Comparison of ENCODE assay signal across 15 mouse cellular contexts in the genomic region with DNA sequence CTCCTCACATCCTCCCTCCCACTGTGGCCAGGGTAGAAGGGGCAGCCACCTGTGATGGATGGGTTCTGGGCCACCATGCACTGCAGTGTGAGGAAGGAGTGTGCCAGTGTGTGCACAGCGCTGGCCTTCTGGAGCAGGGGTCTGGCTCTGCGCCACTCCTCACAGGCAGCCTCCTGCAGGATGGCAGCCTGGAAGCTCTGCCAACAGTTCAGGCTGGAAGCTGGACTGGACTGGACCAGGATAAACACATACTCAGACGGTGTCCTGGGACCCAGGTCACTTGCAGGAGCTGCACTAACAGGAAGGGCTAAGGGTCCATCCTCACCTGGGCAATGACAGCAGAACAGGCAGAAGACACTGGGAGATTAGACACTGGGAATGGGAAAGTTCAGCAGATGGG.
DNase-seq lines count a peak whose midpoint lies in the region; ATAC-seq and TF ChIP-seq lines count a peak whose summit lies in the region.
"Had no signal": no experiment of that assay in that cellular context is flagged by ENCODE, and none has a peak within 500 bp of the region (broad histone marks: within the 10 kb centered on the region; RNA-seq: fewer than 3 reads in every experiment).

No protein-coding gene starts in this region.

- TF ChIP-seq CTCF in midbrain, postnatal 0 days (IDR thresholded peaks at IDR 0.05), result no peak
- no peak for TF ChIP-seq CTCF in cerebellum, adult 2 months (IDR thresholded peaks at IDR 0.05; ENCODE audit: borderline replicate concordance, insufficient read depth, low read depth, low read length)
- TF ChIP-seq CTCF in kidney, adult 2 months (conservative IDR thresholded peaks at IDR 0.05; ENCODE audit: insufficient read depth, insufficient read length, low read depth, low read length), result no peak

- ATAC-seq in hindbrain, embryonic 15.5 days (ENCODE audit: low FRiP score, low read depth), result peak; percentile 38; the same call in 1 of the 2 replicates
- ATAC-seq in hindbrain, embryonic 14.5 days (ENCODE audit: low FRiP score), result no peak
- ATAC-seq in midbrain, postnatal 0 days (ENCODE audit: low FRiP score), result no peak
- ATAC-seq in midbrain, embryonic 15.5 days (replicated peaks), result no peak
- ATAC-seq: liver, postnatal 0 days had no signal

- no peaks in the 10 kb centered on the region for H3K4me1 ChIP-seq in hindbrain, embryonic 15.5 days (replicated peaks)
- no peaks in the 10 kb centered on the region for H3K4me1 ChIP-seq in hindbrain, embryonic 14.5 days (replicated peaks; ENCODE audit: control insufficient read depth, insufficient read depth, low read length)
- H3K4me1 ChIP-seq in midbrain, postnatal 0 days (ENCODE audit: insufficient read depth, low read length), result no peaks in the 10 kb centered on the region
- no peaks in the 10 kb centered on the region for H3K4me1 ChIP-seq in midbrain, embryonic 15.5 days
- H3K4me1 ChIP-seq in cerebellum, adult 2 months (ENCODE audit: control insufficient read depth, insufficient read depth, low read length), result peaks cover 9% of the 10 kb centered on the region
- H3K4me1 ChIP-seq in kidney, adult 2 months (ENCODE audit: control insufficient read depth, insufficient read depth, low read length), result no peaks in the 10 kb centered on the region

- no peak overlapping the region for H3K9ac ChIP-seq in hindbrain, embryonic 15.5 days
- H3K9ac ChIP-seq in hindbrain, embryonic 14.5 days, result no peak overlapping the region
- no peak overlapping the region for H3K9ac ChIP-seq in midbrain, postnatal 0 days (replicated peaks; ENCODE audit: low read length, poor library complexity, severe bottlenecking)
- no peak overlapping the region for H3K9ac ChIP-seq in midbrain, embryonic 15.5 days
- H3K9ac ChIP-seq: heart, embryonic 13.5 days; liver, postnatal 0 days had no signal

- no peak for DNase-seq in hindbrain, embryonic 14.5 days (ENCODE audit: low spot score)
- peak; percentile 28 for DNase-seq in midbrain, postnatal 0 days (ENCODE audit: low spot score)
- DNase-seq in cerebellum, adult 2 months, result peak; percentile 66 to 75
- no peak for DNase-seq in kidney, adult 18-20 months
- DNase-seq in kidney, adult 2 months, result no peak
- DNase-seq: gastrocnemius, postnatal 36 days; kidney, postnatal 14 days; liver, postnatal 0 days; spleen, adult 18-20 months had no signal

- no peaks in the 10 kb centered on the region for H3K36me3 ChIP-seq in hindbrain, embryonic 15.5 days
- no peaks in the 10 kb centered on the region for H3K36me3 ChIP-seq in hindbrain, embryonic 14.5 days (replicated peaks; ENCODE audit: control insufficient read depth, insufficient read depth)
- H3K36me3 ChIP-seq in midbrain, postnatal 0 days (ENCODE audit: insufficient read depth, low read length), result no peaks in the 10 kb centered on the region
- no peaks in the 10 kb centered on the region for H3K36me3 ChIP-seq in midbrain, embryonic 15.5 days (replicated peaks)
- no peaks in the 10 kb centered on the region for H3K36me3 ChIP-seq in kidney, adult 2 months (ENCODE audit: control insufficient read depth, insufficient read depth, low read length)
- H3K36me3 ChIP-seq: G1E; heart, embryonic 13.5 days had no signal

- H3K4me3 ChIP-seq in hindbrain, embryonic 15.5 days, result no peak overlapping the region
- H3K4me3 ChIP-seq in hindbrain, embryonic 14.5 days (replicated peaks; ENCODE audit: low read length), result no peak overlapping the region
- H3K4me3 ChIP-seq in midbrain, postnatal 0 days (ENCODE audit: low read depth, low read length), result no peak overlapping the region
- no peak overlapping the region for H3K4me3 ChIP-seq in midbrain, embryonic 15.5 days
- no peak overlapping the region for H3K4me3 ChIP-seq in cerebellum, adult 2 months (replicated peaks; ENCODE audit: insufficient read depth, low read depth, low read length)
- H3K4me3 ChIP-seq in kidney, adult 2 months (ENCODE audit: insufficient read depth, low read depth, low read length), result no peak overlapping the region
- H3K4me3 ChIP-seq: erythroblast, embryonic 14.5 days; heart, embryonic 13.5 days had no signal

- WGBS in hindbrain, embryonic 15.5 days, result 73% methylated on average over 3 of the region's 3 CpGs
- WGBS in hindbrain, embryonic 14.5 days, result 83% methylated on average over 3 of the region's 3 CpGs
- WGBS in midbrain, postnatal 0 days, result 66% methylated on average over 3 of the region's 3 CpGs
- WGBS in midbrain, embryonic 15.5 days, result 89% methylated on average over 3 of the region's 3 CpGs
- 19% methylated on average over 3 of the region's 3 CpGs for WGBS in cerebellum, adult 2 months
- WGBS in kidney, adult 2 months, result 66% methylated on average over 3 of the region's 3 CpGs

- H3K27ac ChIP-seq in hindbrain, embryonic 15.5 days (replicated peaks), result no peak overlapping the region
- H3K27ac ChIP-seq in hindbrain, embryonic 14.5 days, result no peak overlapping the region
- H3K27ac ChIP-seq in midbrain, postnatal 0 days (ENCODE audit: low read depth, low read length), result no peak overlapping the region
- H3K27ac ChIP-seq in midbrain, embryonic 15.5 days, result no peak overlapping the region
- H3K27ac ChIP-seq in cerebellum, adult 2 months (ENCODE audit: insufficient read depth, low read length), result no peak overlapping the region
- H3K27ac ChIP-seq in kidney, adult 2 months (ENCODE audit: insufficient read depth, low read depth, low read length), result no peak overlapping the region
- H3K27ac ChIP-seq: heart, embryonic 13.5 days; macrophage had no signal

- TF ChIP-seq POLR2A in cerebellum, adult 2 months (IDR thresholded peaks at IDR 0.05; ENCODE audit: borderline replicate concordance, insufficient read depth, low read length), result no peak
- no peak for TF ChIP-seq POLR2A in kidney, adult 2 months (IDR thresholded peaks at IDR 0.05; ENCODE audit: low read depth, low read length)

- H3K4me2 ChIP-seq in hindbrain, embryonic 15.5 days, result no peak overlapping the region
- no peak overlapping the region for H3K4me2 ChIP-seq in hindbrain, embryonic 14.5 days (replicated peaks)
- no peak overlapping the region for H3K4me2 ChIP-seq in midbrain, postnatal 0 days (ENCODE audit: low read depth, low read length, poor library complexity, severe bottlenecking)
- H3K4me2 ChIP-seq in midbrain, embryonic 15.5 days, result no peak overlapping the region
- H3K4me2 ChIP-seq: heart, embryonic 13.5 days had no signal

- H3K9me3 ChIP-seq in hindbrain, embryonic 15.5 days, result no peaks in the 10 kb centered on the region
- peaks cover 8% of the 10 kb centered on the region; the same call in 1 of the 2 replicates for H3K9me3 ChIP-seq in hindbrain, embryonic 14.5 days (ENCODE audit: control insufficient read depth, low read length)
- H3K9me3 ChIP-seq in midbrain, postnatal 0 days (ENCODE audit: low read length), result no peaks in the 10 kb centered on the region
- H3K9me3 ChIP-seq in midbrain, embryonic 15.5 days, result 0 out of 2 replicates have a peak, but pooled peaks cover 3% of the 10 kb centered on the region
- H3K9me3 ChIP-seq: G1E had no signal

- no peaks in the 10 kb centered on the region for H3K27me3 ChIP-seq in hindbrain, embryonic 15.5 days
- H3K27me3 ChIP-seq in hindbrain, embryonic 14.5 days (ENCODE audit: control insufficient read depth, insufficient read depth, low read length), result no peaks in the 10 kb centered on the region
- H3K27me3 ChIP-seq in midbrain, postnatal 0 days (ENCODE audit: insufficient read depth, low read length), result no peaks in the 10 kb centered on the region
- H3K27me3 ChIP-seq in midbrain, embryonic 15.5 days (replicated peaks), result no peaks in the 10 kb centered on the region
- no peaks in the 10 kb centered on the region for H3K27me3 ChIP-seq in cerebellum, adult 2 months (ENCODE audit: control insufficient read depth, insufficient read depth, low read length)
- H3K27me3 ChIP-seq in kidney, adult 2 months (replicated peaks; ENCODE audit: control insufficient read depth, insufficient read depth, low read length), result no peaks in the 10 kb centered on the region
- H3K27me3 ChIP-seq: heart, embryonic 13.5 days had no signal

Comparison
In these comparisons a context has a peak if more than half of its experiments do, and no peak if none do; other contexts are left out.
1. DNase-seq: peak in midbrain, postnatal 0 days (single experiment) and cerebellum, adult 2 months (2 of 2); none in hindbrain, embryonic 14.5 days (single experiment), kidney, adult 18-20 months (single experiment) and kidney, adult 2 months (single experiment).